Mouse (Mus musculus): ENCODE results near the gene Nyx. TPM values are rescaled to one million over a fixed set of nuclear protein-coding genes. Genes with fewer than 3 reads are reported as not detected.
A peak's percentile ranks its signal among the peaks of the same experiment; 100 is the strongest.
"Not testable (repeated sequence)": the region's sequence is repeated elsewhere in the genome, so short reads cannot be mapped to it uniquely, and the experiment has no call there.

Nyx gene
- under 1 TPM; 0.08 to 0.16 TPM for total RNA-seq (2021)

DNA sequence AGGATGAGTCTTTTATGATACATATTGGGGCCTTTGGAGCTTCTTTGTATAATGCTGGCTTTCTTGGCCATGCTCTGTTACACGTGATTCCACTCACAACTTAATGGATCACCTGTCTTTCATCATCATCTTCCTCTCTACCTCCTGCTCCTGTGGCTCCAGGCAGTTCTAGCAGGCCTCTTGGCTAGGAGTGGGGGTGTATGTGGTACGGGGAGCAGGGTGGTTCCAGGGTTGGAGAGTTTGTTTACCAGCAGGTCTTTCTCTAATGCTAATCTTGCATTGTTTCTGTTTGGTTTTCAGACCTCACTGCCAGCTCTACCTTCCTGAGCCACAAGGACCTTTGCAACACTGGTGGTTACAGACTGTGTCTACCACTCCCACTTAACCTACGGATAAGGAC, at the start of gene Nyx:
Nyx (plus strand) TSS at position 301 of the 400 bp plus-strand sequence.
- DNase-seq = no peak
- intact Hi-C loops (cut with DNase I) = no loop called here

DNA sequence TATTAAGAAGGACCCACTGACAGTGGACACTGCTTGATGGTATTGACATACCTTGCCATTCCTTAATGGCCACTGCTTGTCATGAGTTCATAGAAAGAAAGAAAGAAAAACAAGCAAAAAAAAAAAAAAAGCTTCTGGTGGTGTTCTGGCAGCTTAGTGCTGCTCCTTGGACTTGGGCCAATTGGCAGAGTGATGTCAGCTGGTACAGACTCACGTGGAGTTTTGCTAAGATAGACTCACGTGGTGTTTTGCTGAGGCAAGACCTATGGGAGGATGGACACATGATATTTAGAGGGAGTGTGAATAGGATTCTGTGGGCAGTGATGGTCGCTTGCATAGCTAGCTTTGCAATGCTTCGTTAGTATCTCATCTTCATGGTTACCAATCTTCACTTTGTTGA, 43.9 kb upstream of the Nyx start:
- intact Hi-C loops (cut with DNase I) = no loop called here
- no peak for DNase-seq

DNA sequence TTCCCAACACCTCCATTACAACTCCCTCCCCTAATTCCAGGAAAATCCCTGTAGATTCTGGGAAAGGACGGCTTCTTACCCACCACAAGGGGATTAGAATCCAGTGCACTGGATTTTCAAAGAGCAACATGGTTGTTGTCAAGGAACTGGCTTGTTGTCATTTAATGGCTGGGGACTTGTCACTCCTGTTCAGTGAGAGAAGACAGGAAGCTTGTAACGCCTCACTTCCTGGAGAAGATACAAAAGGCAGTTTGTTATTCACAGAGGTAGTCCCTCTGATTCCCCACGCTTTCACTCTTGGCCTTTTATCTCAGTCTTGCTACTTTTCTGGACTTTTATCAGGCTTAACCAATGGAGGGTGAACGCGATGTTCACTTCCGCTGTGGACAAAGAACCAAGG, 34.5 kb upstream of the Nyx start:
- intact Hi-C loops (cut with DNase I) = no loop called here
- DNase-seq = no peak

DNA sequence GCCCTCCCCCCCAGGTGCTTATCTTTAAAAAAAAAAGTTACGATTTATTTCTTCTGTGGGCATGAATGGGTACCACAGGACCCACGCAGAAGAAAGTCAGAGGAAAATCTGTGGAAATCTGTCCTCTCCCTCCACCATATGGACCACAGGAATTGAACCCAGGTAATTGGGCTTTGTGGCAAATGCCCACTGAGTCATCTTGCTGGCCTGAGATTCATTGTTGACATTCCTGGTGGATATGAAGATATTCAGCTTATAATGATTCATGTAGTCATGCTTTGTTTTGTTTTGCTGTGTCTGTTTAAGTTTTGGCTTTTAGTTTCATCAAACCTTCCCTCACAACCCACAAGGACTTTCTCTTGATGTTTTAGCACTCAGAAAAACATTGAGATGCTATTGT, 29.9 kb upstream of the Nyx start:
- intact Hi-C loops (cut with DNase I) = not testable (repeated sequence)

DNA sequence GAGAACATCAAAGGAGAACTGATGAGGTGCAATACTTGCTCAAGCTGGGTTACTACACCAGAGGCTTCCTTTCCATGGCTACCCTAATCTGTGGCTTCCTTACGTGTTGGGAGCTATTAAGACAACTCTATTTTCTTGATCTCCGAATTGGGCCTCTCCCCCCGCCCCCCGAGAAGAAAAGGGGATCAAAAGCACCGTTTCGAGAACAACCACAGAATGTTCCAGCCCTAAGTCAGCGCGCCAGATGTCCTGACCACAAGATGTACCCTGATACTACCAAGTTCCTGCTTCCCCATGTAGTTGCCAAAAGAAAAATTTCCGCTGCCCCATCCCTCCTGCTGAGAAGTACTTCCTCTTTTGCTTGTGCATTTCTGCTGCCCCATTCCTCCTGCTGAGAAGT, 9.4 kb upstream of the Nyx start:
- intact Hi-C loops (cut with DNase I); DNase-seq: not testable (repeated sequence)

More for the DNA sequence above, 29.9 kb upstream of the Nyx start:
- DNase-seq = not testable (repeated sequence)

DNA sequence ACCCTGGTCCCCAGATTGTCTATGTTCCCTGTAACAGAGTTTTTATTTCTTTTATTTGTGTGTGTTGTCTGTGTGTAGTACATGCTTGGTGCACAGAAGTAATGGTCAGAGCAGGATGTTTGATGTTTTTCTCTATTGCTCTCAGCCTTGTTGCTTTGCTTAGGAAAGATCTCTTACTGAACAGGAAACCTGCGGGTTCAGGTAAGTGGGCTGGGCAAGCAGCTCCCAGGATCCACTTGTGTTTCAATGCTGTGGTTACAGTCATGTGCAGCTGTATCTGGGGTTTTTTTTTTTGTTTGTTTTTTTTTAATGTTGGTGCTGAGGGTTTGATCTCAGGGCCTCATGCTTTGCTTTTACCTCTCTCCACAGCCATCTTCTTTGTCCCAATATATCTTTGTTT, 7.1 kb upstream of the Nyx start:
- intact Hi-C loops (cut with DNase I) = no loop called here
- no peak for DNase-seq

DNA sequence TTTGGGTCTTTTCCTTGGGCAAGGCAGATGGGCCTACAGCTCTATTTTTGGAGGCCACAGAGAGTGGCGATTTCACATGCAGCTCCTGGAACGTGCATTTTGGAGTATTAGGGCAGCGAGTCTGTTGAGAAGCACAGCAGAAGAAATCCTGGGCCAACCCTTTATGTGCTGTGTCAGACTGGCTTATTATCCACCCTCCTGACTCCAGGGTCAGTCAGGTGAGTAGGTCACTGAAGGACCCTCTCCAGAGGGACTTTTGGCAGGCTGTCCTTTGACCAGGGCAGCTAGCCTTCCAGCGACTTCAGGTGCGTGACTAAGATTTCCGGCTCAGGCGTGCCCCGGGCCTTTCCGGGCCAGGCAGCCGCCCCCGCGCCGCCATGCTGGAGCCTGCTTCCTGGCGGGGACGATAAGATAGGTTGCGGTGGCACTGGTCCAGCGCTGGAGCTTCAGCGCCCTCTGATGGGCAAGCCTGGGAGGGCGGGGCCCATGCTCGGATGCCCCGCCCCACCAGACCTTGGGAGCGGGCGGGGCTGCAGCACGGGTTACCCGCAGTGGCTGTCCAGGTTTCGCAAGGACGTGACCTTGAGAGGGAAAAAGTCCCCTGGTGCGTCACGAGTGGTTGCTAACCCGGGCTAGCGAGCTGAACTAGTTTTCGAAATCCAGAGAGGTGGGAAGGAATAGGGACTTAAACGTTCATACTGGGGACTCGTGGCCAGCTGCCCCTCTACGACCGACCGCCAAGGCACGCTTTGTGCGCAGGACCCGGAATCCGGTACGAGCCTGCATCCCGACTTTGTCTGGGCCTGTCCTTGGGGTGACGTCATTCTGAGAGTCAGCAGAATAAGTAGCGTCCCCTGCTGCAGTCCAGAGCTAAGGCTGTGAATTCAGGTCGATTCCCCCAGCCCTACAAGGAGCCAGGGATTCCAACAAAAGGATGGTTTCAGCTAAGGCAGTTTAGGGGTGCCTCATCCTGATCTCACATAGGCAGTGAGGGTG, 4.3 kb upstream of the Nyx start:
- peak; percentile 89 to 90 for DNase-seq
- intact Hi-C loops (cut with DNase I) = loop anchor here (2.0 to 5.0 kb wide), 5 partner anchors 114 to 227 kb away; partner anchors contain the start of gene Ddx3x

DNA sequence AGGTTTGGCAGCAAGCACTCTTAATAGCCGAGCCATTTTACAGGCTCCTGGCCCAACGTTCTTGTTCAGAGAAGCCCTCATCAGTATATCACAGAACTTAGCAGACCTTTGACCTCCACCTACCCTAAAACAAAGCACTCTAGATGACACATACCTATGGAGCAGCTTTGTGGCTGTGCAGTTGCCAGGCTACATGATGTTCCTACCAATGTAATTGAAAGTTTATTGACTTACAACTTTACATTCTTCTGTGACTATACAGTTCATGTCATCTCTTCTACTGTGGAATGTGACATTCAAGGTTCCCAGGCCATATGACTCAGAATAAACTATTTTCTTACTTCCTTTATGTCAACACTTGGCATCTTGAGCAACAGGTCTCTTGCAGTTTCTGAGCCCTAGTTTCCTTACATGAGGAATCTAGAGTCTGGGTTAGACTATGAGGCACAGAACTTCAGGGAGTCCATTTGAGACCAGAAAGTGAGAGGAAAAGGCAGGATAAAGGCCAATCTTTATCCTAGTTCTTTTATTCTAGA, 2.9 kb upstream of the Nyx start:
- DNase-seq = no peak
- intact Hi-C loops (cut with DNase I) = loop anchor here (5.0 kb wide), 2 partner anchors 116 to 154 kb away; no protein-coding TSS in a partner anchor

DNA sequence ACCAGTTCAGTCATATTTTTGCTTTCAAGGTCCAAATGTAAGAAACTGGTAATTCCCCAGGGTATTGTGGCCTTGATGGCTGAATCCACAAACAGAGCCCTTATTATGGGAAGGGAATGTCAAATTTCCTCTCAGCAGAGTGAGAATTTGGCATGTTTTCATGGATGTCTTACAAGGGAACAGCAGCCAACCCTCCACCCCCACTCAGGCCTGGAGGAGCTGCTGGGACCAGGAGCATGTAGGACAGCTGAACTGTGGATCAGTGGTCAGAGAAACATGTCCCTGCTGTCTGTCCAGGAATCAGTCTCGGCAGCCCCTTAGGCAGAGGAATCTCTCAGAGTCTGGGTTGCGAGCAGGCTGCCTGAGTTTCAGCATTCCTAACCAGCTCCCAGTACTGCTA, 771 bp downstream of the Nyx start:
- intact Hi-C loops (cut with DNase I) = no loop called here
- DNase-seq = peak in 1 of 2 experiments; percentile 18

DNA sequence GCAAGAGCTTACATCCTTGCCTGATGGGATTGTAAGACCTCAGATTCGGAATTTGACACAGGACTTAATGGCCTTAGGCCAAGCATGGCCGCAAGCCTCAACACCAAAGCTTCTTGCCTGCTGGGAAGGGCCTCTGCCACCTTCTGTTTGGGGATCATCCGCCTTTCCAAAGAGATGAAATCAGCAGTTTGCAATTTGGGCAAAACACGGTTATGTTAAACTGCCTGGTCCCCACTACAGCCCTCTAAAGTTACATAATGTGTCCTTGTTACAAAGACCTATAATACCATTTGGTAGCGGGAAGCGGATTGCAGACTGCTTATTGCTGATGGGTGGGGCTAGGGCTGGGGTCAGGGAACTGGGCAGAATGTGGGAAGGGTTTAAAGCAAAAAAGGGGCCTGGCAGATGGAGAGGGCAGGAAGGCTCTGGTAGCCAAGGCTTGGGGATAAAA, 1.2 kb downstream of the Nyx start:
- intact Hi-C loops (cut with DNase I) = no loop called here
- DNase-seq = no peak

DNA sequence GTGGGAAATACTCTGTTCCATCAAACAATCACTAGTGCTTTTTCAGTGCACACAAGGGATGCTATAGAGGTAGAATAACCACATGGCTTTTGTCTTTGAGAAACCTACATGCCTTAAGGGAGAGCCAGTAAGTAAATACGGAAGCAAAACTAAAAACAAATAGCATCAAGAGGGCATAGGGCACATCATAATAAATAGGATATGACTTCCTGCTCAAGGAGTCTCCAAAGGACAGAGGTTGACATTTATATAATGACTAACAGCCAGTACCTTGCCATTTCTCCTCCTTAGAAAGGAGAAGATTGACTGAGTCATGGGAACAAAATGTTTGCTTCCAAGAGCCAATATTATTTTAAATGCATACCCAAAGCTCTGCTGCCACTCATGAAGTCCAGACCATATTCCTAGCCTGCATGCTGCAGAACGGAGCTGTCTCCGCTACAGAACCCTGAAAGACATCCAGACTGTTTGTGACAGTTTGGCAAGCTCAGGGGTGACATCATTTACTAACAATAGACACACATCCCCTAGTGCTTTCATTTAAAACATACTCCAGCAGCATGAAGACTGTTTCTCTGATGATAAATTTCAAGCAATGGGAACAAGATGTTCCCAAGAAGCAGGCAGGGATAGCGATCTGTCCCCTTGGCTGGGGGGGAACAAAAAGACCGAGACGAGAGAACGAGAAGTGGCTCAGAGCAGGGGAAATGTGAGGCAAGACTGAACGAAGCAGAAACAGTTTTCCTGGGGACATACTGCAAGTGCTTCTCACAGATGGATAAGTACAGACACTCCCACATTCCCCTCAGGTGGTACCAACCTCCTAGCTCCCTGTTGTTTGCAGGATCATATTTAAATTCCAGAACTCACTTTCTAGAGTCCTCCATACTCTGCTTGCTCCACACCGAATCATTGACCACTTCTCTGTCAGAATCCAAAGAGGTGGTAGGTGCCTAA, 3.5 kb downstream of the Nyx start:
- peak; percentile 43 to 73 for DNase-seq
- intact Hi-C loops (cut with DNase I) = no loop called here

DNA sequence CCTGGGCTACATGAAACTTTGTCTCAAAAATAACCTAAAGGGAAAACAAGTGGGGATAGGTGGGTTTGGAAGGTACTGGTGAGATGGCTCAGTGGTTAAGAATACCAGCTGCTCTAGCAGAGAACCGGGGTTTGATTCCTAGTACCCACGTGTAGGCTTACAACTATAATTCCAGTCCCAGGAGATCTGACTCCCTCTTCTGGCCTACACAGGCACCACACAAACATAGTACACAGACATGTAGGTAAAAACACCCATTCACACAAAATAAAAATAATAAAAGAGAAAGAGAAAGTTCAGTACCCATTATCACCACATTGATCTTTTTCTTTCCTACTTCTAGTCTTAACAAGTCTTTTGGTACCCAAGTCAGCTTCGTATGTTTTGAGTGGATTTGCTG, 6.0 kb downstream of the Nyx start:
- intact Hi-C loops (cut with DNase I) = no loop called here
- no peak for DNase-seq

DNA sequence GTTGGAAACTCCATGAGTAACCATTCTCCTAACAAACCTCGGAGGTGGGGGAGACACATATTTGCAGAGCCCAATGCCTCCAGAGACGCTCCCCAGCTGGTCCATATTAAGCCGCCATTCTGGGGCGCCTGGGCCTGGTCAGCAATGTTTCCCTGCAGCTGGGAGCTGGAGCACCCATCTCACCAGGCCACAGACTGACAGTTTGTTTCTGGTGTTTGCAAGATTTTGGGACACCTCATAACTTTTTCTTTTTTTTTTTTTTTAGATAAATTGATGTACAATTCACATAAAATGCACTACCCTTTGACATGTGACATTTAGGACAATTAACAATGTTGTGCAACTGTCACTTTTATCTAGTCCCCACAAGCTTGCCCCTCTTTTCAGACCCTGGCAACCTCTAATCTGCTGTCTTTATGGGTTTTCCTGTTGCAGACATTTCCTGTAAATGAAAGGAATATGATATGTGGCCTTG, 6.9 kb downstream of the Nyx start:
- intact Hi-C loops (cut with DNase I) = no loop called here
- DNase-seq = no peak

DNA sequence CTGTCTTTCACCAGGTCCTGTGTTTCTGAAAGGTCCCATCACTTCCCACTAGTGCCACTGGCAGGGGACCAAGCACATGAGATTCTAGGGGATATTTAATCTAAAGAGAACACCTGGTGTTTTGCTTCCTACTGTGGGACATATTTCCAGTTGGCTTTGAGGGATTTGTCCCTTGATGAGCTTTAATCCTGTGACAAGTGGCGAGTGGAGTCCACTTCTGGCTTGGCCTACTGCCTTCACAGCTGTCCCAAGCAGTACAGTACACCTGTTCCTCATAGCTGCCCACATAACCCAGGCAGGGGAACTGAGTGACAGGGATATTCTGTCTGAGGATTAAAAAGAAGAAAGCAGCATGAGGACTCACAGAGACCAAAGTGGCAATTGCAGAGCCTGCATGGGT, 9.5 kb downstream of the Nyx start:
- DNase-seq = no peak
- intact Hi-C loops (cut with DNase I) = no loop called here

DNA sequence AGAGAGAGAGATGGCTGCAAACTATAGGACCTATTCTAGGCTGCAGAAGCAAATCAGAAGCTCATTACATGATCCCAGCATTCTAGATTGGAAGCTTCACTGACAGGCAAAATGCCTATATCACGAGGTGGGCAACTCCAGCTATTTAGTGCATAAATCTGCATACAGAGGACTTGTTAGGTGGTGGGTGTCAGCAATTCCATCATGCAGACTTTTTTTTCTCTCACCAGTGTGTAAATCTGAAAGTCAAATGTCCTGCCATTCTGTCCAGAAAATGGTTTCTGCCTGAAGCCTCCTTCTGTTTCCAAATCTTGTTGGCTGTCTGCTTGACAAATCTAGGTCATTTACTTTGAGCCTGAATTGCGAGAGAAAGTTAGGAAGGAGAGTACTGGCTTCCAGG, 11.7 kb downstream of the Nyx start:
- intact Hi-C loops (cut with DNase I) = no loop called here
- DNase-seq = no peak

DNA sequence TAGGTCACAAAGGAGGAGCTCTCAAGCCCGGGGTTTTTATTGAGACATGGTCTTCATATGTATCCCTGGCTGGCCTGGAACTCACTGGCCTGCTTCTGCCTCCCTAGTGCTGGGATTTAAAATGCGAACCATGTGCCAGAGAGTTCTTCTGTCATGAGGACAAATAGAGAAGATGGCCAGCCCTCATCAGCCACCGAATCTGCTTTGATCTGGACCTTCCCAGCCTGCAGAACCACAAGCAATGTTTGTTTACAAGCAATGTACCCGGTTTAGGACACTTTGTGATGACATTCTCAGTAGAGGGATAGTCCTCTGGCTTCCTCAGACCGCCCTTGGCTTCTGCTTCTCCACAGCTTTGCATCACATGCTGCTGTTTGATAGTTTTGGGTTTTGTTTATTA, 12.4 kb downstream of the Nyx start:
- DNase-seq = no peak
- intact Hi-C loops (cut with DNase I) = no loop called here

DNA sequence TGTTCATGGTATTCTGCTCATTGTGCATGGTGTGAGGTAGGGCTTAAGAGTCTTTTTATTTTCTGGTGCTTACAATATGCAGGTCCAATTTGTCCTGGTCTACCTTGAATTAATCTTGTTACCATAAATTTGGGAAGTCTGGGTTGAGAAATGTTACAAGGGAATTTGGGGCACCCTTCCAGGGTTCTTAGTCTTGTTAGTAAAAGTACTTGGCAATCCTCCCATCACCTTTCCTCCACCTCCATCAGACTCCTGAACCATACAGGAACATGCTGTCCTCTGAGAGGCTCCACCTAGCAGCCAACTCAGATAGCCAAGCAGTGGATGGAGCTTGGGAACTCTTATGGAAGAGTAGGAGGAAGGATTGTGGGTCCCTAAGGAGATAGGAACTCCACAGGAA, 13.7 kb downstream of the Nyx start:
- intact Hi-C loops (cut with DNase I) = no loop called here
- DNase-seq = no peak

DNA sequence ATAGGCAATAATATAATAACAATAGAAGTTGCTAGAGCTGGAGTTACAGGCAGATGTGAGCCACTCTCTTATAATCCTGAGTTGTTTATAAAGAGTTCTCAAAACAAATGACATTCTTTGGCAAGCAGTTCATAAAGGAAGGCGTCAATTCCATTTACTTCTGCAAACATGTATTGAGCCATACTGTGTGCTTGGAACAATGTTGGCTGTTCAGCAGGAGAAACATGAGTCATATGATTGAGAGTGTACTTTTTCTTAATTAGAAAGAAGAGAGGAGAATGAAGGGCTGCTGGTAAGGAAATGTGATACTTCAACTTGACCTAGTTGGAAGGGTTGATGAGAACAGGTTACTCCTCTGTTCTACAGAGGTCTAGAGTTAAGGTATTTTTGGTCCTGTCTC, 16.7 kb downstream of the Nyx start:
- intact Hi-C loops (cut with DNase I) = no loop called here
- DNase-seq = no peak

DNA sequence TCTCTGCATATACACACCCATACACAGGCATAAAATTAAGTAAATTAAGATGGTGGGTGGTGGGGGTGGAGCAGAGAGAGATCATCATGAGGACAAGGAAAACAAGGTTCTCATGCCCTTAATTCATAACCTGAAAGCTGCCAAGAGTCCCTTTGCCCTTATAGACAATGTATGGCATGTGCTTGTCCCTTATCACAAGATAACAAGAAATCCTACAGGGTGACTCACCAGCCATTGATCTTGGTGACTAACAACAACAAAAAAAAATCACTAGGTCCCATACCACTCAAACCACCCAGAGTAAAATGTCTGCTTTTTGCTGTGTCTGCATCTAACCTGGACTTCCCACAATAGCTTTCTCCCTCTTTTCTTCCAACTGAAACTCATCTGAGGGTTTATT, 18.5 kb downstream of the Nyx start:
- DNase-seq = no peak
- intact Hi-C loops (cut with DNase I) = no loop called here

DNA sequence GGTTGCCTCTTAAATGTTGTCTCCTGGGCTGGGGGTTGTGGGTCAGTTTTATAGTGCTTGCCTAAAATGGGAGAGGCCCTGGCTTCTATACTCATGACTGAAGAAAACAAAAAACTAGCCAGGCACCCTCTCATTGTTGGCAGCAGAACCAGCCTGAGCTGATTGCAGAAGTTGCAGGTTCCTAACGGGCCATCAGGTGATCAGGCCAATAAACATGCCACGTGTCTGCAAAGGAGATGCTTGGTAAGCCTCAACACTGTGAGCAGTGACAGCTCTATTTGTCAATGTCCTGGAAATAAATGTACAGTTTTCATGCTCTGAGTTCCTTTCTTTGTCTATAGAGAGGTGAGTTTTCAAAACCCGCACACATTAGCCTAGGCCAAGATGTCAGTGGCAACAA, 23.1 kb downstream of the Nyx start:
- intact Hi-C loops (cut with DNase I) = no loop called here
- DNase-seq = no peak

DNA sequence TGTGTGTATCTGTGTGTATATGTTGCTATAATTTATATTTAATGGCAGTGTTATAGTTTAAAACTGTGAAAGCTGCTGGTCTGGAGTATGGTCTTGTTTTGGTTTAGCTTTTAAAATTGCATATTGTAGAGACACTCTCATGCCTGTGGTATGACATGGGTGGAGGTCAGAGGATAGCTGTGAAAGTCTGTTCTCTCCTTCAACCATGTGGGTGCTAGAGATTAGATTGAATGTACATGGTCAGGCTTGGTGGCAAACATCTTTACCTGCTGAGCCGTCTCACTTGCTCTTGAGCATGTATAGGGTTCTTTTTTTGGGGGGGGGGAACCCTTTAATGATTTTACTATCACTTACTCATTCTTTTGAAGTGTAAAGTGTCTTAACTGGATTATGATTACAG, 23.9 kb downstream of the Nyx start:
- no peak for DNase-seq
- intact Hi-C loops (cut with DNase I) = no loop called here
